In the genomic region with DNA sequence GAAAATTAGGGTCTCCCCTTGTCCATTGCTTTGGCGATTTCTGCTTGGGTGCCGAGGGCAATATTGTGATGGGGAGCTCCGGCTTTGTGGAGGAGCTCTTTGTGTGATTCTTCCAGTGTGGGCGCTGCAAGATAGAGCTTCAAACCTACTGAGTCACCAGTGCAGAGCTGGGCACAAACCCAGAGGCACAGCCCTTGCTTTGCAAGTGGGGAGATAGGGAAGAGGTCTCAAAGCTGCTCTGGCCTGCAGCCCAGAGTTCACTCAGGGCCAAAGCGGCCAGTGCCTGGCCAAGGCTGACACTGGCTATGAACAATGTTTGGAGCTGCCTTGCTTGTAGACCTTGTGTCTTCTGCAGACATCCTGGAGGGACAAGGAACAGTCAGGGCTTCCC, we compare ENCODE assay signal across 10 mouse cellular contexts. TPM values are rescaled to one million over a fixed set of nuclear protein-coding genes. Genes with fewer than 3 reads are reported as not detected.
A peak's percentile ranks its signal among the peaks of the same experiment; 100 is the strongest.
DNase-seq lines count a peak whose midpoint lies in the region; ATAC-seq and TF ChIP-seq lines count a peak whose summit lies in the region.
"Had no signal": no experiment of that assay in that cellular context is flagged by ENCODE, and none has a peak within 500 bp of the region (broad histone marks: within the 10 kb centered on the region; RNA-seq: fewer than 3 reads in every experiment).

No protein-coding gene starts in this region.

- H3K36me3 ChIP-seq in myocyte (ENCODE audit: control insufficient read depth, insufficient read depth): no peaks in the 10 kb centered on the region
- no peaks in the 10 kb centered on the region for H3K36me3 ChIP-seq in liver, embryonic 12.5 days
- H3K36me3 ChIP-seq: hindbrain, embryonic 15.5 days; midbrain, embryonic 12.5 days had no signal

- TF ChIP-seq POLR2A in myocyte (IDR thresholded peaks at IDR 0.05; ENCODE audit: insufficient read length, low read depth): no peak

- H3K4me2 ChIP-seq in myocyte (ENCODE audit: low read depth): peak overlapping the region; percentile 66
- H3K4me2 ChIP-seq in liver, embryonic 12.5 days: no peak overlapping the region
- H3K4me2 ChIP-seq: hindbrain, embryonic 15.5 days; midbrain, embryonic 12.5 days had no signal

- H3K9me3 ChIP-seq in liver, embryonic 12.5 days (replicated peaks): no peaks in the 10 kb centered on the region
- H3K9me3 ChIP-seq: hindbrain, embryonic 15.5 days; midbrain, embryonic 12.5 days had no signal

- no peak overlapping the region for H3K27ac ChIP-seq in liver, embryonic 12.5 days
- H3K27ac ChIP-seq: hindbrain, embryonic 15.5 days; midbrain, embryonic 12.5 days had no signal

- H3K27me3 ChIP-seq in myocyte (ENCODE audit: control insufficient read depth, insufficient read depth, insufficient read length): no peaks in the 10 kb centered on the region
- H3K27me3 ChIP-seq in liver, embryonic 12.5 days (replicated peaks): no peaks in the 10 kb centered on the region
- H3K27me3 ChIP-seq: hindbrain, embryonic 15.5 days; midbrain, embryonic 12.5 days had no signal

- H3K4me3 ChIP-seq in myocyte: no peak overlapping the region
- H3K4me3 ChIP-seq in liver, embryonic 12.5 days: no peak overlapping the region
- H3K4me3 ChIP-seq: hindbrain, embryonic 15.5 days; midbrain, embryonic 12.5 days had no signal

- no peak for ATAC-seq in liver, embryonic 12.5 days

- no peaks in the 10 kb centered on the region for H3K4me1 ChIP-seq in liver, embryonic 12.5 days
- H3K4me1 ChIP-seq: hindbrain, embryonic 15.5 days; midbrain, embryonic 12.5 days had no signal

- no peaks in the 10 kb centered on the region for H3K79me2 ChIP-seq in myocyte (ENCODE audit: control insufficient read depth, insufficient read depth)

- peak; percentile 82 for DNase-seq in Muller cell, postnatal 12 days (ENCODE audit: inconsistent ontology term)
- DNase-seq in adrenal gland, postnatal 4 days (ENCODE audit: low spot score in 2 of 2): peak; percentile 15 to 44
- peak; percentile 71 to 81 for DNase-seq in frontal cortex, postnatal 36 days (ENCODE audit: low spot score in 2 of 2)
- peak; percentile 64 to 81 for DNase-seq in layer of hippocampus, adult 8-10 months (ENCODE audit: low spot score in 2 of 2)
- peak; percentile 65 to 88 for DNase-seq in urinary bladder, postnatal 36 days (ENCODE audit: low spot score in 2 of 2)
- DNase-seq in kidney, adult 9 months: no peak

- 72% methylated on average over 5 of the region's 5 CpGs for WGBS in liver, embryonic 12.5 days (ENCODE audit: insufficient replicate concordance)

- H3ac ChIP-seq in myocyte (ENCODE audit: control insufficient read depth, insufficient read length): no peak overlapping the region

- H3K9ac ChIP-seq in liver, embryonic 12.5 days: no peak overlapping the region
- H3K9ac ChIP-seq: hindbrain, embryonic 15.5 days; midbrain, embryonic 12.5 days had no signal

TF ChIP-seq in myocyte, 11 proteins besides CTCF, POLR2A, EP300 and RAD21:
- TF ChIP-seq MYOG (IDR thresholded peaks at IDR 0.05; ENCODE audit: control insufficient read depth in 1 of 3, insufficient read depth in 1 of 3, insufficient read length in 2 of 3, low read depth in 2 of 3) (no peak), TCF3 (IDR thresholded peaks at IDR 0.05; ENCODE audit: insufficient read length, low read depth) (no peak), CEBPB (IDR thresholded peaks at IDR 0.05; ENCODE audit: insufficient read depth, poor library complexity, severe bottlenecking) (no peak), MYOD1 (IDR thresholded peaks at IDR 0.05; ENCODE audit: control insufficient read depth in 1 of 3, insufficient read length in 2 of 3, low read depth in 2 of 3) (no peak), USF1 (IDR thresholded peaks at IDR 0.05; ENCODE audit: low read depth) (no peak), TCF12 (IDR thresholded peaks at IDR 0.05; ENCODE audit: insufficient read depth, poor library complexity, severe bottlenecking) (no peak)
TF ChIP-seq in myocyte: peak in this region for 0.

RNA-seq across cellular contexts. Expression of a gene that starts 52.9 kb away (rescaled TPM):
- total RNA-seq in adrenal gland, postnatal 4 days (2021): 100 to 1,000 TPM in 1 of 2 experiments, 10 to 100 TPM in 1; 99.5 to 102 TPM
- 10 to 100 TPM; 32.2 to 56.7 (median 45.5) TPM for total RNA-seq in layer of hippocampus, adult 8-10 months (2022)
- polyA plus RNA-seq in myocyte (2012; fragmentation: generic; extraction: Trizol): 19.0 TPM
- polyA plus RNA-seq in liver, embryonic 12.5 days (2016; fragmentation: Nextera tagmentation; extraction: Ambion mirVana): 26.6 and 28.3 TPM in 2 replicates
